Mouse (Mus musculus) layer of hippocampus, adult 18-20 months (tissue): Measurements from ENCODE around the gene Gli3. TPM values are rescaled to one million over a fixed set of nuclear protein-coding genes. Genes with fewer than 3 reads are reported as not detected.
A peak's percentile ranks its signal among the peaks of the same experiment; 100 is the strongest.

ENCODE experiments used
- DNase-seq, 2 experiments: peaks; one replicate each; pipeline ENCODE4 v3.0.0; 2022; ENCODE audit warnings: low spot score in 2 of 2
- total RNA-seq, 2 experiments: library from RNA; stranded (reverse); gene quantifications; 2 replicates each; pipeline ENCODE4 v1.2.3; 2021

The Gli3 gene
- total RNA-seq, 2 experiments from 2014 or later: 8.4 to 9.3 TPM

- no peak for DNase-seq
Measured at GRCm38 (mm10) chr13:15550027-15550602, 87.1 kb downstream of the Gli3 start.

GRCm38 (mm10) chr13:15550731-15551130 is 87.7 kb downstream of the Gli3 start:
- no peak for DNase-seq

- no peak for DNase-seq
Measured at GRCm38 (mm10) chr13:15552009-15552408, 89.0 kb downstream of the Gli3 start.

- peak in 1 of 2 experiments; percentile 12 for DNase-seq
Measured at GRCm38 (mm10) chr13:15556646-15557098, 93.6 kb downstream of the Gli3 start.

GRCm38 (mm10) chr13:15561441-15561840 is 98.4 kb downstream of the Gli3 start:
- no peak for DNase-seq

- DNase-seq: no peak
Measured at GRCm38 (mm10) chr13:15570908-15571568, 108.0 kb downstream of the Gli3 start.

GRCm38 (mm10) chr13:15577133-15577917 is 114.3 kb downstream of the Gli3 start:
- no peak for DNase-seq

GRCm38 (mm10) chr13:15580458-15580857 is 117.4 kb downstream of the Gli3 start:
- DNase-seq: no peak

GRCm38 (mm10) chr13:15585941-15586340 is 122.9 kb downstream of the Gli3 start:
- no peak for DNase-seq

- peak; percentile 2 to 37 for DNase-seq
Measured at GRCm38 (mm10) chr13:15588278-15589272, 125.5 kb downstream of the Gli3 start.

- DNase-seq: no peak
Measured at GRCm38 (mm10) chr13:15590326-15590933, 127.4 kb downstream of the Gli3 start.

GRCm38 (mm10) chr13:15596667-15597066 is 133.6 kb downstream of the Gli3 start:
- no peak for DNase-seq

GRCm38 (mm10) chr13:15599741-15600140 is 136.7 kb downstream of the Gli3 start:
- DNase-seq: no peak

- no peak for DNase-seq
Measured at GRCm38 (mm10) chr13:15602161-15602560, 139.1 kb downstream of the Gli3 start.

GRCm38 (mm10) chr13:15602677-15603221 is 139.7 kb downstream of the Gli3 start:
- DNase-seq: no peak

- no peak for DNase-seq
Measured at GRCm38 (mm10) chr13:15604074-15604473, 141.0 kb downstream of the Gli3 start.

- no peak for DNase-seq
Measured at GRCm38 (mm10) chr13:15617423-15617822, 154.4 kb downstream of the Gli3 start.

GRCm38 (mm10) chr13:15618051-15618692 is 155.1 kb downstream of the Gli3 start:
- no peak for DNase-seq

GRCm38 (mm10) chr13:15621009-15621408 is 158.0 kb downstream of the Gli3 start:
- DNase-seq: no peak
